Mouse (Mus musculus) liver, adult 2 months (tissue): ENCODE results near the gene Wdr20.

Experiments
- CTCF ChIP-seq: fragments of 200-500 bp; IDR thresholded peaks from 2 replicates; pipeline ENCODE4 v1.5.1; 2011; ENCODE audit warnings: low read depth, low read length, control low read depth
- POLR2A ChIP-seq: fragments of 200-500 bp; IDR thresholded peaks from 2 replicates; pipeline ENCODE4 v1.6.1; 2011; ENCODE audit warnings: low read length, control low read depth; ENCODE audit not compliant: insufficient read depth; ENCODE audit errors: extremely low read depth

DNA sequence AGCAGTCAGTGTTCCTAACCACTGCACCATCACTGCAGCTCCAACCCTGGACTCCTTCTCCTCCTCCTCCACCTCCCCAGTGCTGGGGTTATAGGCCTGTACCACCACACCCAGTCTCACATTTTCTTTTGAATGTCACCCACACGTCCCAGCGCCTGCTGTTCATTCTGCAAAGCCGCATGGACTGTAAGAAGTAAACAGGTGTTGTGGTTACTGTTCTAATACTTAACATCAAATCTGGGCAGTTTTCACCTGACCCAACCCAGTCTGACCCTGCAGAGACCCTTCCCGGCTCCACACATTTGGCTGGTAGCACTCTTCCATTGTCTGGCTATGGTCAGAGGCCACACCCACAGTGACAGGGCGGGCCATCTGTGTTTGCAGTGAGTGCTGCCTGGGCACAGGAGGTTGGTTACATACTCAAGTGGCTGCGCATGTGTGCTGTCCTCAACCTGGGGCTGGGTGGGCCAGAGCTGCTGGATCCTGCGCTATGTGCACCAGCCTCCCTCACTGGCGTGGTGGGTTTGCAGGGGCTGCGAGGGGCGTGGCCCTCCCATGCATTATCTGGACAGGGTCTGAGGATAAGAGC is 64.2 kb downstream of the Wdr20 start:
- no peak for TF ChIP-seq CTCF
- TF ChIP-seq POLR2A, result no peak
